Mouse (Mus musculus) hindbrain, embryonic 14.5 days (tissue): ENCODE measurements at regions not wholly inside any gene's neighbourhood (a gene's known extent, or its start where the extent isn't known, plus 50 kb on each side); places are given as distances from the start of the nearest gene placed in this dataset.
A peak's percentile ranks its signal among the peaks of the same experiment; 100 is the strongest.

Experiments
- ATAC-seq: fragments of 200-750 bp; cut with Nextera tagmentation; 2 replicates; pipeline ENCODE4 v1.8.0; 2017; ENCODE audit warnings: moderate number of reproducible peaks, mild to moderate bottlenecking, moderate TSS enrichment, moderate library complexity; ENCODE audit not compliant: low FRiP score
- DNase-seq: peaks from one replicate; pipeline ENCODE4 v3.0.0-alpha.2; 2015; ENCODE audit warnings: low spot score
- H3K27ac ChIP-seq: fragments of 300-500 bp; sonication (generic); 2 replicates; pipeline ENCODE4 v1.5.1; 2014; ENCODE audit warnings: mild to moderate bottlenecking, moderate library complexity
- H3K27me3 ChIP-seq: fragments of 300-500 bp; sonication (generic); 2 replicates; pipeline ENCODE4 v1.6.1; 2014; ENCODE audit warnings: mild to moderate bottlenecking, low read length, mixed read lengths; ENCODE audit not compliant: control insufficient read depth, insufficient read depth
- H3K36me3 ChIP-seq: fragments of 300-500 bp; sonication (generic); replicated peaks from 2 replicates; pipeline ENCODE4 v1.6.1; 2014; ENCODE audit not compliant: control insufficient read depth, insufficient read depth
- H3K4me1 ChIP-seq: fragments of 300-500 bp; sonication (generic); replicated peaks from 2 replicates; pipeline ENCODE4 v1.6.1; 2014; ENCODE audit warnings: antibody characterized with exemption, low read length, mixed read lengths; ENCODE audit not compliant: control insufficient read depth, insufficient read depth
- H3K4me2 ChIP-seq: fragments of 300-500 bp; sonication (generic); replicated peaks from 2 replicates; pipeline ENCODE4 v1.6.1; 2014; ENCODE audit warnings: mild to moderate bottlenecking, moderate library complexity
- H3K4me3 ChIP-seq: fragments of 300-500 bp; sonication (generic); replicated peaks from 2 replicates; pipeline ENCODE4 v1.5.1; 2014; ENCODE audit warnings: mild to moderate bottlenecking, low read length
- H3K9ac ChIP-seq: fragments of 300-500 bp; sonication (generic); 2 replicates; pipeline ENCODE4 v1.6.1; 2014
- H3K9me3 ChIP-seq: fragments of 300-500 bp; sonication (generic); 2 replicates; pipeline ENCODE4 v1.6.1; 2016; ENCODE audit warnings: low read length; ENCODE audit not compliant: control insufficient read depth
- WGBS: fragments of 180-500 bp; shearing (Covaris S2); extraction: QIAGEN DNeasy Blood & Tissue Kit; methylation state at CpG from one replicate; pipeline ENCODE4 v1.1.7; 2014; 5-methylcytosine and 5-hydroxymethylcytosine counted together

DNA sequence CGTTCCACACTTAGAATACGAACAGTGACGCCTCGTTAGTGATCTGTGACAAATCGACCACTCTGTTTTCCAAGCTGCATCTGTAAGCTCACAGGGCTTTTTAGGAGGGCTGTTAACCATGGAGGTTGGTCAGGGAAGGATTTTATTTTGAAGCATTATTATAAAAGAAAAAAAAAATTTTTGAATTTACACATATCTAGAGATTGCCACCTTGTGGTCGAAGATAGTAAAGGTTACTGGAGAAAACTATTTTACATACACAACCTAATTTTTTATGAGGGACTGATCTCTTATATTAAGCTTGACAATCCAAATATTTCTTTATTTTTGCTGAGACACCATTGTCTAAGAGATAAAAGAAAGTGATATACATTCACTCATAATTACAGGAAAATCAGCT, 937.2 kb downstream of the Sorcs1 start:
- H3K4me3 ChIP-seq, result no peak overlapping the region
- no peaks in the 10 kb centered on the region for H3K27me3 ChIP-seq
- no peak overlapping the region for H3K27ac ChIP-seq
- H3K9me3 ChIP-seq, result no peaks in the 10 kb centered on the region
- H3K36me3 ChIP-seq, result no peaks in the 10 kb centered on the region
- 69% methylated on average over 6 of the region's 6 CpGs for WGBS
- H3K9ac ChIP-seq, result no peak overlapping the region
- DNase-seq (peak; percentile 61), ATAC-seq (no peak)
- H3K4me1 ChIP-seq, result peaks cover 14% of the 10 kb centered on the region
- no peak overlapping the region for H3K4me2 ChIP-seq

DNA sequence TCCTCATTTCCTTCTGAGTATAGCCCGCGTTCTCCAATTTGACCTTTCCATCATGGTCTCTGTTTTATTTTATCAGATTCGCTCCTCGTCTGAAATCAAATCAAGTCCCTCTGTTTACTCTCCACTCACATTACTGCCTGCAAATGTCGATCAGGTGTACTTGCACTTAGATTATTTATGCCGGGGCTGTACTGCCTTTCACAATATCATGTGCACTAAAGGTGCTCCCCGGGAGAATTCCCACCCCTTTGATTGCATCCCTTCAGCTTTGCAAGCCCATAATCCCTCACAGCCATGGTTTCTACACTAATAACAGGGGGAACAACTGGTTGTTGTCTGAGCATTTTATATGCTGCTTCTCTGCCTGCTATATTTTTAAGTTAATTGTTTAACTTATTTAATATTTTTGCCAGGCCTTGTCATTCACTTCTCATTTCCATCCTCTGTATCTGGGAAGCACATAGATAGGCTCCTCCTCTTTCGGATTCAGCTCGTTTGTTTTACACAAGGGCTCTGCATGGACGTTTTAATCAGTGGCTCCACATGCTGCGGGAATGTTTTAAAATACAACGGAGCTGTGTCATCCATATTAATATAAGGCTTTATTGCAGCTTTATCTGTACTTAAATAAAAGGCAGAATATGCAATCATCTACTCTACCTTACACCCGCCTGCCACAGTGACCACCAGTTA, 938.8 kb downstream of the Sorcs1 start:
- H3K4me1 ChIP-seq, result peaks cover 14% of the 10 kb centered on the region
- H3K4me2 ChIP-seq, result peak overlapping the region; percentile 22
- ATAC-seq (no peak), DNase-seq (no peak)
- no peak overlapping the region for H3K4me3 ChIP-seq
- H3K9ac ChIP-seq, result peak overlapping the region; percentile 39; the same call in 1 of the 2 replicates
- H3K27me3 ChIP-seq, result no peaks in the 10 kb centered on the region
- WGBS, result 38% methylated on average over 13 of the region's 13 CpGs
- no peaks in the 10 kb centered on the region for H3K9me3 ChIP-seq
- H3K36me3 ChIP-seq, result no peaks in the 10 kb centered on the region
- H3K27ac ChIP-seq, result peak overlapping the region; percentile 20; the same call in 1 of the 2 replicates

DNA sequence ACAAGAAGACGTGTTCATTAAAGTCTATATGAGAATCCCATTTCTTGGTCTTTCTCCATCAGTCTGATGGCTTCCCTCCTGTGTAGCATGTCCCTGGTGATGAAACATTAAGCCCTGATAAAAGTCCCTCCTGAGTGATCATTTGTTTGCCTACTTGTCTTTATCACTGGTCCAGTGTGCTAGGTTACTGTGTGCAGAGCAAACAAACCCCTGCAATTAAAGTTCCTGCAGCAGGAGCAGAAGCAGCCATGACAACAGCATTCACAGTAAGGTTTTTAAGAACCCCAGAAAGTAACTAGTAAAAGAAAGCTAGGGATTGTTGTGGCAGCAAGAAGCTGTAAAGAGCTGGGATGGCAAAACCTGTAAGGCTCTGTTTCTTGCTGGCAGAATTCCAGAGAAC, 980.8 kb downstream of the Sorcs1 start:
- Histone ChIP-seq H3K36me3 (no peaks in the 10 kb centered on the region), H3K4me1 (no peaks in the 10 kb centered on the region), H3K9me3 (no peaks in the 10 kb centered on the region), H3K27me3 (no peaks in the 10 kb centered on the region), H3K27ac (no peak overlapping the region), H3K4me2 (no peak overlapping the region), H3K4me3 (no peak overlapping the region), H3K9ac (no peak overlapping the region)
- 53% methylated on average over 1 of the region's 1 CpGs for WGBS
- DNase-seq, result peak; percentile 42
- ATAC-seq, result peak; percentile 51; the same call in 1 of the 2 replicates

DNA sequence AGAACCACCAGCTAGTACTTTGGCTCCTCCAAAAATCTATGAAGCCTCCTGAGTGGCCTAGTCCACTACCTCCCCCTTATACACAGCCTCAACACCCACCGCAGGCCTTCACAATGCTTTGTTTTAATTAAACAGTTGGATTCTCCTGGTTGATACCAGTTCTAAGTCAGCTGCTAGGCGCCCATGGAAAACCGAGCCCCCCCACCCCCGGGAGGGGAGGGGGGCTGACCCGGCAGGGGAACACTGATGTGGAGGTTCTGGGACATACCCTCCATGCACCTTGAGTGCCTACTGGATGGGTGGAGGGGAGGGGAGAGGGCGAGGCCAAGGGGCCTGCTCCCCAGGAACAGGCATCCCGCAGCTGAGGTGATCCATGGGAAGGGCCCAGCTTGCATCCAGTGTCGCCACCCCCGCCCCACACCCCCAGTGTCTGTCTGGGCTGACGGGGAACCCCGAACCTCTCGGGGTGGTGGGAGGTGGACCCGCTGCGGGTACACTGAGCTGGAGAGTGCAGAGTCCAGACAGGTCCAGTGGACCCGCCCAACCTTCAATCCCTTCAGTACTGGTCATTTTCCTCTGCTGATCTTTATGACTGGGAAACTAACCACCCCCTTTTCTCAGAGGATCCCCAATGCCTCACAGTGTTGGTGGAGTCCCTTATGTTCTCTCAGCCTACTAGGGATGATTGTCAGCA, 992.7 kb downstream of the Sorcs1 start:
- H3K27ac ChIP-seq, result no peak overlapping the region
- H3K27me3 ChIP-seq, result no peaks in the 10 kb centered on the region
- H3K4me3 ChIP-seq, result no peak overlapping the region
- no peak for ATAC-seq
- no peaks in the 10 kb centered on the region for H3K36me3 ChIP-seq
- peaks cover 6% of the 10 kb centered on the region; the same call in 1 of the 2 replicates for H3K9me3 ChIP-seq
- no peak overlapping the region for H3K9ac ChIP-seq
- DNase-seq, result no peak
- H3K4me1 ChIP-seq, result no peaks in the 10 kb centered on the region
- WGBS, result 94% methylated on average over 15 of the region's 15 CpGs
- H3K4me2 ChIP-seq, result no peak overlapping the region

DNA sequence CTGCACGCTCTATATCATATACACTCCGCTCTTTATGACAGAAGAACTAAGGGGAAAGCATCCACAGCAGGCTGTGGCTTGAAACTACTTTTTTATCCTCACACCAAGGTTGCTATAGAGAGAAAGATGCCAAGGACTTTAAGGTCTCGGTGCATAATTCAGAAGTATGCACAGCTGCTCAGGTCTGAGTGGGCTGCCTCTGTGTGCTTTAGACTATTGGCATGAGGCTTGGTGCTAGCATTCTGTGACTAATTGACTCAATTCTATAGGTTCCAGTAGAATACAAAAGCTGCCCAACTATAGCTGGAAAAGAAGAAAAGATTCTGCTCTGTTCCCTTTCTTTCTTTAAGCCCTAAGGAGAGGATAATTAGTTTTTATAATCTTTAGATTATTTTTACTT, 997.2 kb downstream of the Sorcs1 start:
- no peak overlapping the region for H3K4me3 ChIP-seq
- ATAC-seq (no peak), DNase-seq (no peak)
- no peaks in the 10 kb centered on the region for H3K4me1 ChIP-seq
- H3K27me3 ChIP-seq, result no peaks in the 10 kb centered on the region
- H3K9me3 ChIP-seq, result peaks cover 6% of the 10 kb centered on the region; the same call in 1 of the 2 replicates
- no peak overlapping the region for H3K9ac ChIP-seq
- no peak overlapping the region for H3K4me2 ChIP-seq
- WGBS, result 48% methylated on average over 3 of the region's 3 CpGs
- H3K36me3 ChIP-seq, result no peaks in the 10 kb centered on the region
- no peak overlapping the region for H3K27ac ChIP-seq

DNA sequence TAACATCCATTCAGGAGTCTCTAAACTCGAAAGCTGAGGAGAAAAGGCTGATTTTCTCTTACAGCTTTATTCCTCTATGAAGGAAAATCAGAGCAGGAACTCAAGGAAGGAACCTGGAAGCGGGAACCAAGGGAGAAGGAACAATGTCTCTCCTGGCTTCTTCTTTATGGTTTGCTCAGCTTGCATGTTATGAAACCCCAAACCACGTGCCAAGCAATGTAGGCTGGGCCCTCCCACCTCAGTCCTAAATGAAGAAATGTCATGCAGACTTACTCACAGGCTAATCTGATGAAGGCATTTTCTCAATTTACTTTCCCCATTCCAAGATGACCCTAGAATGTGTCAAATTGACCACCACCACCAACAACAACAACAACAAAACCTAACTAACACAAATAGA, 998.4 kb downstream of the Sorcs1 start:
- Histone ChIP-seq H3K9me3 (peaks cover 6% of the 10 kb centered on the region; the same call in 1 of the 2 replicates), H3K27me3 (no peaks in the 10 kb centered on the region), H3K9ac (no peak overlapping the region), H3K27ac (no peak overlapping the region), H3K4me3 (no peak overlapping the region), H3K4me2 (no peak overlapping the region), H3K4me1 (no peaks in the 10 kb centered on the region), H3K36me3 (no peaks in the 10 kb centered on the region)
- DNase-seq, result no peak
- WGBS, result 85% methylated on average over 3 of the region's 3 CpGs
- no peak for ATAC-seq

DNA sequence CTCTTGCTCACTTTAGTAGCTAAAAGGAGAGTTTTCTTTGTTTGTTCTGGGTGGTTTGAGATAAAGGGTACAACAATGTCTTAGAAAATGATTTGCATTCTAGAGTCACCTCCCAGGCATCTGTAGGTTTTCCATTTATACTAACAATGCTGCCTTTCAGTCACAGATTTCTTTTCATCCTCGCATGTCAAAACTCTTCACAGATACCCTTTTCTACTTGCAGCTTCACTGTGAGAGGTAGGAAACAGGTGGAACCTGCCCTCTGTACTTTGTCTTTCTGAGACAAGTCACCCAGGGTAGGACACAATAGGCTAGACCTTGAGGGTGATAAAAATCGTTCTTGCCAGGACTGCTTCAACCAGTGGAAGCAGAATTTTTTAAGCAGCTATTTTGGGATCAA, 1002.5 kb downstream of the Sorcs1 start:
- no peak overlapping the region for H3K9ac ChIP-seq
- no peak for ATAC-seq
- no peaks in the 10 kb centered on the region for H3K9me3 ChIP-seq

DNA sequence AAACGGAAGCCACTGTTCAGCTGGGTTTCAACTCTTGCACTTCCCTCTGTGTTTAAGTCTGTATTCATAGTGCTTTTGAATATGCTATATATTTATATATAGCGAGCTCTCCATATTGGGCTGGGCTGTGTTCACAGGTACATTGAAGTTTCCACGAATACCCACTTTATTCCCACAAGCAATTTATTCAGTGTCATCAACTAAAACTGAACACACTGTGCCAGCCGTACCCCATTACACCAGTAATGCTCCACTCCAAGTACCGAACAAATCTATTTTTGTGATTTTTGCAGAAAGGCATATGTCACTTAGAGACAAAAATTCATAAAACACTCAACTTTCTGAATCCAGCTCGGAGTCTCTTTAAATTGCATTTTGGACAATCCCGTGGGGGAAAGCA, 1048.5 kb downstream of the Sorcs1 start:
- H3K36me3 ChIP-seq, result no peaks in the 10 kb centered on the region
- H3K27ac ChIP-seq, result no peak overlapping the region
- ATAC-seq, result no peak
- H3K4me1 ChIP-seq, result no peaks in the 10 kb centered on the region
- H3K4me2 ChIP-seq, result no peak overlapping the region
- 88% methylated on average over 7 of the region's 7 CpGs for WGBS
- no peaks in the 10 kb centered on the region for H3K9me3 ChIP-seq
- H3K9ac ChIP-seq, result no peak overlapping the region
- no peak for DNase-seq
- no peak overlapping the region for H3K4me3 ChIP-seq
- no peaks in the 10 kb centered on the region for H3K27me3 ChIP-seq

More for the DNA sequence above, 1002.5 kb downstream of the Sorcs1 start:
- 15% methylated on average over 2 of the region's 2 CpGs for WGBS
- Histone ChIP-seq H3K36me3 (no peaks in the 10 kb centered on the region), H3K4me2 (no peak overlapping the region), H3K27ac (no peak overlapping the region), H3K4me1 (no peaks in the 10 kb centered on the region), H3K4me3 (no peak overlapping the region), H3K27me3 (no peaks in the 10 kb centered on the region)
- no peak for DNase-seq

DNA sequence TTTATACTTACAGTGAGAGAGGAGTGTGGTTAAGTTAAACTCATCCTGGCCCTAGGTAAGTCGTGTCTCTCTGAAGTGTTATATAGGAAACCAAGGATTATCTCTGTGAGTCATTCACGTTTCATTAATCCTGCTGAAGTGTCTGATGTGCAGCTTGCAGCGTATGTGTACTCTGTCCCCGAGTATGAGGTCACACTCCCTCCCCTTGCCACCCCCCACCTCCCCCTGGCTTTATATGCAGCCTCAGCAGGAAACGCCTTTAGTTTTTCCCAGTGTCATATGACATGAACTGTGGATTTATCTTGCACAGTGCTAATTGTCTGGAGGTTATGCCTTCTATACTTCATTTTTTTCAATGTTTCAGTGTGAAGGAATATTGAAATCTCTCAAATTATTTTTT, 1058.5 kb downstream of the Sorcs1 start:
- ATAC-seq (no peak), DNase-seq (no peak)
- H3K9me3 ChIP-seq, result no peaks in the 10 kb centered on the region
- 50% methylated on average over 5 of the region's 5 CpGs for WGBS
- no peaks in the 10 kb centered on the region for H3K4me1 ChIP-seq
- no peak overlapping the region for H3K27ac ChIP-seq
- H3K27me3 ChIP-seq, result no peaks in the 10 kb centered on the region
- H3K4me3 ChIP-seq, result no peak overlapping the region
- no peak overlapping the region for H3K9ac ChIP-seq
- no peaks in the 10 kb centered on the region for H3K36me3 ChIP-seq
- H3K4me2 ChIP-seq, result no peak overlapping the region
